Mouse (Mus musculus) 416B (cell line): ENCODE measurements around the gene Dalrd3.

Source experiments
- DNase-seq: peaks from one replicate; pipeline ENCODE4 v3.0.0; 2011; ENCODE audit warnings: low read depth

Gene Dalrd3

GRCm38 (mm10) chr9:108573774-108574690, 4.3 kb downstream of the Dalrd3 start:
- DNase-seq: peak; percentile 62

- no peak for DNase-seq
Observed at GRCm38 (mm10) chr9:108574921-108575320, 5.2 kb downstream of the Dalrd3 start.

GRCm38 (mm10) chr9:108575321-108576297, 5.9 kb downstream of the Dalrd3 start:
- DNase-seq: no peak

- no peak for DNase-seq
Observed at GRCm38 (mm10) chr9:108577025-108577424, 7.3 kb downstream of the Dalrd3 start.

GRCm38 (mm10) chr9:108577934-108578544, 8.4 kb downstream of the Dalrd3 start:
- DNase-seq: peak; percentile 53

- DNase-seq: peak; percentile 98
Observed at GRCm38 (mm10) chr9:108578545-108579343, 9.1 kb downstream of the Dalrd3 start, which contains the start of gene Wdr6. Gene Wdr6, minus strand, starts transcription at chr9:108578739.

GRCm38 (mm10) chr9:108579344-108579690, 9.6 kb downstream of the Dalrd3 start:
- no peak for DNase-seq

GRCm38 (mm10) chr9:108587571-108588180, 18.0 kb downstream of the Dalrd3 start:
- no peak for DNase-seq

GRCm38 (mm10) chr9:108589229-108589628, 19.5 kb downstream of the Dalrd3 start:
- DNase-seq: peak; percentile 59

- no peak for DNase-seq
Observed at GRCm38 (mm10) chr9:108591462-108591861, 21.8 kb downstream of the Dalrd3 start.

- no peak for DNase-seq
Observed at GRCm38 (mm10) chr9:108594354-108594753, 24.7 kb downstream of the Dalrd3 start.

- no peak for DNase-seq
Observed at GRCm38 (mm10) chr9:108596998-108597764, 27.5 kb downstream of the Dalrd3 start, which contains the start of gene P4htm. Gene P4htm, minus strand, starts transcription at chr9:108597667.

GRCm38 (mm10) chr9:108599021-108599566, 29.4 kb downstream of the Dalrd3 start:
- no peak for DNase-seq

- DNase-seq: no peak
Observed at GRCm38 (mm10) chr9:108600011-108600410, 30.3 kb downstream of the Dalrd3 start.

- no peak for DNase-seq
Observed at GRCm38 (mm10) chr9:108601986-108602385, 32.3 kb downstream of the Dalrd3 start.

- peak; percentile 56 for DNase-seq
Observed at GRCm38 (mm10) chr9:108607929-108608328, 38.2 kb downstream of the Dalrd3 start.

GRCm38 (mm10) chr9:108608889-108609288, 39.2 kb downstream of the Dalrd3 start:
- no peak for DNase-seq

GRCm38 (mm10) chr9:108611488-108611887, 41.8 kb downstream of the Dalrd3 start:
- no peak for DNase-seq

- no peak for DNase-seq
Observed at GRCm38 (mm10) chr9:108617301-108617700, 47.6 kb downstream of the Dalrd3 start.
